Comparison of ENCODE assay signal across 8 mouse cellular contexts in genomic region chr3:89281579-89282290, GRCm38 (mm10). TPM values are rescaled to one million over a fixed set of nuclear protein-coding genes. Genes with fewer than 3 reads are reported as not detected.
DNase-seq lines count a peak whose midpoint lies in the region; ATAC-seq and TF ChIP-seq lines count a peak whose summit lies in the region.

No protein-coding gene starts in this region.

- no peaks in the 10 kb centered on the region for H3K27me3 ChIP-seq in ES-Bruce4 (ENCODE audit: control insufficient read depth, insufficient read depth, low read length, poor library complexity, severe bottlenecking)
- H3K27me3 ChIP-seq in forebrain, embryonic 15.5 days: peaks cover 5% of the 10 kb centered on the region; the same call in 1 of the 2 replicates
- no peaks in the 10 kb centered on the region for H3K27me3 ChIP-seq in lung, postnatal 0 days (replicated peaks; ENCODE audit: insufficient read depth, low read length)

- peak overlapping the region; percentile 77 for H3K9ac ChIP-seq in ES-Bruce4 (ENCODE audit: low read depth, poor library complexity, severe bottlenecking)
- H3K9ac ChIP-seq in forebrain, embryonic 15.5 days (replicated peaks): peak overlapping the region; percentile 44; the same call in 1 of the 2 replicates
- H3K9ac ChIP-seq in lung, postnatal 0 days (replicated peaks; ENCODE audit: low read depth): 0 out of 2 replicates have a peak overlapping the region, but pooled peaks have one; percentile 12

- no peak for TF ChIP-seq CTCF in ES-Bruce4 (IDR thresholded peaks at IDR 0.05; ENCODE audit: low read depth, low read length)
- peak; percentile 96 for TF ChIP-seq CTCF in lung, postnatal 0 days (IDR thresholded peaks at IDR 0.05)

- ATAC-seq in forebrain, embryonic 15.5 days (replicated peaks): no peak
- no peak for ATAC-seq in lung, postnatal 0 days

- H3K4me3 ChIP-seq in ES-Bruce4 (ENCODE audit: low read depth, low read length): no peak overlapping the region
- H3K4me3 ChIP-seq in forebrain, embryonic 15.5 days: peak overlapping the region; percentile 49
- peak overlapping the region; percentile 76 for H3K4me3 ChIP-seq in lung, postnatal 0 days (ENCODE audit: low read depth, low read length)

- H3K9me3 ChIP-seq in ES-Bruce4 (replicated peaks; ENCODE audit: control insufficient read depth, insufficient read depth, low read length, poor library complexity, severe bottlenecking): no peaks in the 10 kb centered on the region
- H3K9me3 ChIP-seq in forebrain, embryonic 15.5 days: no peaks in the 10 kb centered on the region
- H3K9me3 ChIP-seq in lung, postnatal 0 days (ENCODE audit: low read length): no peaks in the 10 kb centered on the region

- peak overlapping the region; percentile 92 for H3K4me2 ChIP-seq in forebrain, embryonic 15.5 days (replicated peaks)
- H3K4me2 ChIP-seq in lung, postnatal 0 days (replicated peaks; ENCODE audit: low read depth, low read length): peak overlapping the region; percentile 81

- H3K27ac ChIP-seq in ES-Bruce4 (ENCODE audit: insufficient read depth, low read length): no peak overlapping the region
- H3K27ac ChIP-seq in forebrain, embryonic 15.5 days (replicated peaks): 0 out of 2 replicates have a peak overlapping the region, but pooled peaks have one; percentile 36
- peak overlapping the region; percentile 97 for H3K27ac ChIP-seq in lung, postnatal 0 days (ENCODE audit: low read length)

- H3K36me3 ChIP-seq in ES-Bruce4 (ENCODE audit: control insufficient read depth, insufficient read depth, low read length, poor library complexity, severe bottlenecking): no peaks in the 10 kb centered on the region
- no peaks in the 10 kb centered on the region for H3K36me3 ChIP-seq in forebrain, embryonic 15.5 days
- no peaks in the 10 kb centered on the region for H3K36me3 ChIP-seq in lung, postnatal 0 days (ENCODE audit: insufficient read depth, low read length)

- intact Hi-C loops in heart, postnatal 36 days (cut with DNase I): loop anchor here (1.0 kb wide), 1 partner anchor 31 kb away; no protein-coding TSS in a partner anchor

- H3K4me1 ChIP-seq in ES-Bruce4 (ENCODE audit: control insufficient read depth, insufficient read depth, low read length): peaks cover 2% of the 10 kb centered on the region
- H3K4me1 ChIP-seq in forebrain, embryonic 15.5 days: peaks cover 41% of the 10 kb centered on the region
- peaks cover 8% of the 10 kb centered on the region; the same call in 1 of the 2 replicates for H3K4me1 ChIP-seq in lung, postnatal 0 days (ENCODE audit: insufficient read depth, low read depth, low read length)

- TF ChIP-seq EP300 in ES-Bruce4 (IDR thresholded peaks at IDR 0.05; ENCODE audit: insufficient read depth, low read depth, low read length): no peak
- TF ChIP-seq EP300 in lung, postnatal 0 days (IDR thresholded peaks at IDR 0.05): no peak

- no peak for TF ChIP-seq POLR2A in ES-Bruce4 (IDR thresholded peaks at IDR 0.05; ENCODE audit: insufficient read depth, low read length)

- DNase-seq in c-Kit-positive CD71-positive TER-119-negative erythroid progenitor cells, embryonic 14.5 days (ENCODE audit: low read depth): peak; percentile 58
- DNase-seq in heart, postnatal 36 days: peak; percentile 86 to 93
- peak; percentile 80 for DNase-seq in layer of hippocampus, adult 9-11 months
- DNase-seq in lung, postnatal 0 days (ENCODE audit: low spot score): peak; percentile 90
- peak; percentile 57 for DNase-seq in ovary, adult 18-20 months (ENCODE audit: low spot score)
- DNase-seq in thymus, postnatal 0 days (ENCODE audit: low spot score): peak; percentile 85

- 13% methylated on average over 20 of the region's 20 CpGs for WGBS in forebrain, embryonic 15.5 days
- WGBS in lung, postnatal 0 days: 10% methylated on average over 20 of the region's 20 CpGs

RNA-seq across cellular contexts. Expression of gene Efna1, which starts 0.8 kb away (rescaled TPM):
- 8.3 and 11.0 TPM in 2 replicates for polyA plus RNA-seq in ES-Bruce4 (2011; ENCODE audit: insufficient read depth, insufficient read length, low read depth, missing spikeins)
- 9.2 and 9.9 TPM in 2 replicates for polyA plus RNA-seq in forebrain, embryonic 15.5 days (2015; fragmentation: Nextera tagmentation; extraction: Ambion mirVana)
- total RNA-seq in heart, postnatal 36 days (2021): 10 to 100 TPM; 28.3 to 42.6 TPM
- polyA plus RNA-seq in lung, postnatal 0 days (2015; fragmentation: Nextera tagmentation; extraction: Ambion mirVana): 174 and 188 TPM in 2 replicates
- 12.4 and 13.2 TPM in 2 replicates for polyA plus RNA-seq in thymus, postnatal 0 days (2015; fragmentation: Nextera tagmentation; extraction: Ambion mirVana)

RNA-seq across cellular contexts. Expression of gene Slc50a1, which starts 11.4 kb away (rescaled TPM):
- polyA plus RNA-seq in ES-Bruce4 (2011; ENCODE audit: insufficient read depth, insufficient read length, low read depth, missing spikeins): 34.5 and 35.7 TPM in 2 replicates
- 35.4 and 40.6 TPM in 2 replicates for polyA plus RNA-seq in forebrain, embryonic 15.5 days (2015; fragmentation: Nextera tagmentation; extraction: Ambion mirVana)
- 10 to 100 TPM; 20.5 to 23.0 TPM for total RNA-seq in heart, postnatal 36 days (2021)
- 95.7 and 96.4 TPM in 2 replicates for polyA plus RNA-seq in lung, postnatal 0 days (2015; fragmentation: Nextera tagmentation; extraction: Ambion mirVana)
- polyA plus RNA-seq in thymus, postnatal 0 days (2015; fragmentation: Nextera tagmentation; extraction: Ambion mirVana): 84.7 and 87.2 TPM in 2 replicates

RNA-seq across cellular contexts. Expression of gene Dpm3, which starts 22.6 kb away (rescaled TPM):
- polyA plus RNA-seq in ES-Bruce4 (2011; ENCODE audit: insufficient read depth, insufficient read length, low read depth, missing spikeins): 36.7 and 59.9 TPM in 2 replicates
- 76.5 and 89.6 TPM in 2 replicates for polyA plus RNA-seq in forebrain, embryonic 15.5 days (2015; fragmentation: Nextera tagmentation; extraction: Ambion mirVana)
- total RNA-seq in heart, postnatal 36 days (2021): 10 to 100 TPM; 50.0 to 52.3 TPM
- polyA plus RNA-seq in lung, postnatal 0 days (2015; fragmentation: Nextera tagmentation; extraction: Ambion mirVana): 125 and 136 TPM in 2 replicates
- polyA plus RNA-seq in thymus, postnatal 0 days (2015; fragmentation: Nextera tagmentation; extraction: Ambion mirVana): 163 and 167 TPM in 2 replicates

RNA-seq across cellular contexts. Expression of gene Trim46, which starts 35.6 kb away (rescaled TPM):
- 5.7 and 7.1 TPM in 2 replicates for polyA plus RNA-seq in ES-Bruce4 (2011; ENCODE audit: insufficient read depth, insufficient read length, low read depth, missing spikeins)
- 57.7 and 58.7 TPM in 2 replicates for polyA plus RNA-seq in forebrain, embryonic 15.5 days (2015; fragmentation: Nextera tagmentation; extraction: Ambion mirVana)
- under 1 TPM; 0.42 to 0.62 TPM for total RNA-seq in heart, postnatal 36 days (2021)
- 1.8 and 2.1 TPM in 2 replicates for polyA plus RNA-seq in lung, postnatal 0 days (2015; fragmentation: Nextera tagmentation; extraction: Ambion mirVana)
- polyA plus RNA-seq in thymus, postnatal 0 days (2015; fragmentation: Nextera tagmentation; extraction: Ambion mirVana): 0.98 and 1.6 TPM in 2 replicates

RNA-seq across cellular contexts. Expression of gene Krtcap2, which starts 36.0 kb away (rescaled TPM):
- 163 and 164 TPM in 2 replicates for polyA plus RNA-seq in ES-Bruce4 (2011; ENCODE audit: insufficient read depth, insufficient read length, low read depth, missing spikeins)
- polyA plus RNA-seq in forebrain, embryonic 15.5 days (2015; fragmentation: Nextera tagmentation; extraction: Ambion mirVana): 192 and 205 TPM in 2 replicates
- total RNA-seq in heart, postnatal 36 days (2021): 10 to 100 TPM; 82.3 to 87.0 TPM
- polyA plus RNA-seq in lung, postnatal 0 days (2015; fragmentation: Nextera tagmentation; extraction: Ambion mirVana): 282 and 309 TPM in 2 replicates
- polyA plus RNA-seq in thymus, postnatal 0 days (2015; fragmentation: Nextera tagmentation; extraction: Ambion mirVana): 304 and 318 TPM in 2 replicates

Comparison
In these comparisons a context has a peak if more than half of its experiments do, and no peak if none do; other contexts are left out.
1. H3K9ac ChIP-seq: peak in every context shown above with its lines; median percentile 77 in ES-Bruce4; 44 in forebrain, embryonic 15.5 days; 12 in lung, postnatal 0 days.
2. RNA of gene Efna1, which starts 0.8 kb away (polyA plus RNA-seq): 174 to 188 TPM in lung, postnatal 0 days; 12.4 to 13.2 TPM in thymus, postnatal 0 days, 9.2 to 9.9 TPM in forebrain, embryonic 15.5 days and 8.3 to 11.0 TPM in ES-Bruce4; every median in the first group is over 10 times any median in the second.
3. Peak in every context shown above with its lines, with median percentiles within 50 percentile points of each other: DNase-seq.